Mouse (Mus musculus) hindbrain, embryonic 14.5 days (tissue): ENCODE results near the gene Myo1h. TPM values are rescaled to one million over a fixed set of nuclear protein-coding genes. Genes with fewer than 3 reads are reported as not detected.

Experiments
- ATAC-seq: fragments of 200-750 bp; cut with Nextera tagmentation; 2 replicates; pipeline ENCODE4 v1.8.0; 2017; ENCODE audit warnings: moderate number of reproducible peaks, mild to moderate bottlenecking, moderate TSS enrichment, moderate library complexity; ENCODE audit not compliant: low FRiP score
- DNase-seq: peaks from one replicate; pipeline ENCODE4 v3.0.0-alpha.2; 2015; ENCODE audit warnings: low spot score
- H3K27ac ChIP-seq: fragments of 300-500 bp; sonication (generic); 2 replicates; pipeline ENCODE4 v1.5.1; 2014; ENCODE audit warnings: mild to moderate bottlenecking, moderate library complexity
- H3K27me3 ChIP-seq: fragments of 300-500 bp; sonication (generic); 2 replicates; pipeline ENCODE4 v1.6.1; 2014; ENCODE audit warnings: mild to moderate bottlenecking, low read length, mixed read lengths; ENCODE audit not compliant: control insufficient read depth, insufficient read depth
- H3K36me3 ChIP-seq: fragments of 300-500 bp; sonication (generic); replicated peaks from 2 replicates; pipeline ENCODE4 v1.6.1; 2014; ENCODE audit not compliant: control insufficient read depth, insufficient read depth
- H3K4me1 ChIP-seq: fragments of 300-500 bp; sonication (generic); replicated peaks from 2 replicates; pipeline ENCODE4 v1.6.1; 2014; ENCODE audit warnings: antibody characterized with exemption, low read length, mixed read lengths; ENCODE audit not compliant: control insufficient read depth, insufficient read depth
- H3K4me2 ChIP-seq: fragments of 300-500 bp; sonication (generic); replicated peaks from 2 replicates; pipeline ENCODE4 v1.6.1; 2014; ENCODE audit warnings: mild to moderate bottlenecking, moderate library complexity
- H3K4me3 ChIP-seq: fragments of 300-500 bp; sonication (generic); replicated peaks from 2 replicates; pipeline ENCODE4 v1.5.1; 2014; ENCODE audit warnings: mild to moderate bottlenecking, low read length
- H3K9ac ChIP-seq: fragments of 300-500 bp; sonication (generic); 2 replicates; pipeline ENCODE4 v1.6.1; 2014
- H3K9me3 ChIP-seq: fragments of 300-500 bp; sonication (generic); 2 replicates; pipeline ENCODE4 v1.6.1; 2016; ENCODE audit warnings: low read length; ENCODE audit not compliant: control insufficient read depth
- WGBS: fragments of 180-500 bp; shearing (Covaris S2); extraction: QIAGEN DNeasy Blood & Tissue Kit; methylation state at CpG from one replicate; pipeline ENCODE4 v1.1.7; 2014; 5-methylcytosine and 5-hydroxymethylcytosine counted together
- polyA plus RNA-seq: library from polyadenylated mRNA; unstranded; fragments of >200 nt; fragmentation: Nextera tagmentation; extraction: Ambion mirVana; gene quantifications from 2 replicates; pipeline ENCODE4 v1.2.1, GENCODE M21; 2014

Gene Myo1h
- polyA plus RNA-seq, 1 experiment from 2014 or later = 0.64 TPM

DNA sequence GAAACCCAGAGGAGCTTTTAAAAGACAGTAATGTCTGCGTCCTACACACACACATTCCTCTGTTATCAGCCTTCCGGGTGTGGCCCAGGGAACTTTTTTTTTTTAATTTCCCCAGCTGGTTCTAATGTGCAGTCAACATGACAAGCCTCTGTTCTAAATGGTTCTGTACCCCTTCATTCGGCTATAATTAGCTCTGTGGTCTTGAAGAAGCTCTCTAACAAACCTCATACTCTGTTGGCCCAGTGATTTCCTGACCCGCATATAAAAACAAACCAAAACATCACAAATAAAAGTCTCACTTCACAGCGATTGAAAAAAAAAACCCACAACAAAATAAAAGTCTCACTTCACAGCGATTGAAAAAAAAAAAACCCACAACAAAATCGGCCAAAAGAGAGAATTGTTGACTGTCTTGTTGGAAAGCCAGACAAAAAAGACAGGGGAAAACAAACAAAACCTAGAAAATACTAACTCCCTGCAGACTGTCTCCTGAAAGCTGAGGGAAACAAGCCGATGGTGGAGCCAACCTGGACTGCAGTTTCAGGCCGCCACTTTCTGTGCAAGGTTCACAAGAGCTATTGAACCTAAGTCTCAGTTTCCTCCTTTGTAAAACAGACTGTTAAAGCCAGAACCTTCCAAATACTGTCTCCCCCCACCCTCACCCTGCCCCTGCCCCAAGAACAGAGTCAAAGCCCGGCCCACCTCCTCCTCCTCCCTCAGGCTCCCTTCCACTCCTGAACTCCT, 89.4 kb downstream of the Myo1h start:
- 77% methylated on average over 10 of the region's 10 CpGs for WGBS
- DNase-seq (no peak), ATAC-seq (no peak)
- H3K9ac ChIP-seq = peak overlapping the region; percentile 80
- H3K9me3 ChIP-seq = no peaks in the 10 kb centered on the region
- H3K36me3 ChIP-seq = peaks cover 24% of the 10 kb centered on the region
- no peak overlapping the region for H3K27ac ChIP-seq
- H3K4me1 ChIP-seq = peaks cover 38% of the 10 kb centered on the region
- peak overlapping the region; percentile 66 for H3K4me2 ChIP-seq
- H3K4me3 ChIP-seq = peak overlapping the region; percentile 72
- no peaks in the 10 kb centered on the region for H3K27me3 ChIP-seq

- DNase-seq = no peak
- Histone ChIP-seq H3K4me3 (peak overlapping the region; percentile 72), H3K36me3 (peaks cover 18% of the 10 kb centered on the region), H3K27ac (no peak overlapping the region), H3K9ac (peak overlapping the region; percentile 80), H3K4me1 (peaks cover 38% of the 10 kb centered on the region), H3K9me3 (no peaks in the 10 kb centered on the region), H3K4me2 (peak overlapping the region; percentile 66), H3K27me3 (no peaks in the 10 kb centered on the region)
- WGBS = 63% methylated on average over 6 of the region's 6 CpGs
- no peak for ATAC-seq
Measured at GRCm38 (mm10) chr5:114378936-114379335, 90.0 kb downstream of the Myo1h start.

GRCm38 (mm10) chr5:114379763-114380162, 90.8 kb downstream of the Myo1h start:
- peak overlapping the region; percentile 66 for H3K4me2 ChIP-seq
- H3K27ac ChIP-seq = peak overlapping the region; percentile 89
- H3K27me3 ChIP-seq = no peaks in the 10 kb centered on the region
- H3K9me3 ChIP-seq = no peaks in the 10 kb centered on the region
- peaks cover 38% of the 10 kb centered on the region for H3K4me1 ChIP-seq
- H3K4me3 ChIP-seq = peak overlapping the region; percentile 72
- H3K36me3 ChIP-seq = peaks cover 15% of the 10 kb centered on the region
- WGBS = under 1% methylated on average over 20 of the region's 20 CpGs
- DNase-seq = no peak
- peak; percentile 48; the same call in 1 of the 2 replicates for ATAC-seq
- peak overlapping the region; percentile 80 for H3K9ac ChIP-seq

- Histone ChIP-seq H3K27ac (peak within 1 kb of the TSS; percentile 89), H3K36me3 (peaks cover 19% of the 10 kb centered on the region), H3K9me3 (no peaks in the 10 kb centered on the region), H3K4me3 (peak within 1 kb of the TSS; percentile 72), H3K4me1 (peaks cover 38% of the 10 kb centered on the region), H3K27me3 (no peaks in the 10 kb centered on the region), H3K9ac (peak within 1 kb of the TSS; percentile 80), H3K4me2 (peak within 1 kb of the TSS; percentile 66)
- under 1% methylated on average over 74 of the region's 74 CpGs for WGBS
- ATAC-seq (peak; percentile 94), DNase-seq (peak; percentile 84)
Measured at GRCm38 (mm10) chr5:114380209-114381012, 91.4 kb downstream of the Myo1h start, which contains the start of the genes Kctd10 and Ube3b. Kctd10 (minus strand) TSS chr5:114380508. Ube3b (plus strand) TSS chr5:114380607.

DNA sequence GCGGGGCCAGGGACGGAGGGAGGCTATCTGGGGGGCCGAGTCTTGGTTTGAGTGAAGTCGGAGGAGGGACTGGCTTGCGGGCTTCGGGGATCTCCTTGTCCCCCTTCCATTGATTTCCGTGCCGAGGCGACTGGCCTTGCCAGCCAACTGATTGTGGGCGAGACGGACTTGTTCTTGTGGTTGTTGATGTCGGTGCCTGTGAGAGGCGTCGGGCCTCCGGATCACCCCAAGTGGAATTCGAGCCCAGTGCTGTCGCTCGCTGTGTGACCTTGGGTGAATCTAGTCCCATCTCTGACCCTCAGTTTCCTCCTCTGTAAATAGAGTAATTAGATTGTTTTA, 92.0 kb downstream of the Myo1h start:
- WGBS = 0% methylated on average over 18 of the region's 18 CpGs
- H3K4me1 ChIP-seq = peaks cover 38% of the 10 kb centered on the region
- peak; percentile 12; the same call in 1 of the 2 replicates for ATAC-seq

DNA sequence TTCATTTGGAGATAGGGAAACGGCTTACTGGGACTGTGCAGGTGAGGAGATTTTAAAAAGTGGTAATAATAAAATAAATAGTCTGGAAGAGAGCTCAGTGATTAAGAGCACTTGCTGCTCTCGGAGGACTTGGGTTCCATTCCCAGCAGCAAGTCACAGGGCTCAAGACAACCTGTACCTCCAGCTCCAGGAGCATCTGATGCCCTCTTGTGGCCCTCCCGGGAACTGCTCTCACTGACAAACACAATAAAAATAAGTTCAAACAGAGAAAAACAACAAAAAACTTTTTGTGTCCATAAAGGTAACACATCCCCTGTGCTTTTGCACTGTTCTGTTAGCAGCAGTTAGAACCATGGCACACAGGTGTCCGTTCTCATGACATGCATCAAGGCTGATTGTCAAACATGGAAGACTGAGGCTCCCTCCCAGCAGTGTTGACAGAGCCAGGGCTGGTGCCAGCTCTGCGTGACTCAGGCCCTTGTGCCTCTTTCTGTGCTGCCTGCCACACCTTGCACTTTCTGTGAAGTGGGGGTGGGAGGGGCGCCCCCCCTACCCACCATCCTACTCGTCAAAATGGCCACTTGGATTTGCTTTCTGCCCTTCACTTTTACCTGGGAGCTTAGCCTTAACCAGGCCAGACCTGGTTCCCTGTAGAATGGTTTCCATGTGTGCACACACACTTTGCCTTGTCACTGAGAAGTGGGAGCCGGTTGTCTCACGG, 94.4 kb downstream of the Myo1h start:
- no peaks in the 10 kb centered on the region for H3K9me3 ChIP-seq
- ATAC-seq (no peak), DNase-seq (no peak)
- no peak overlapping the region for H3K9ac ChIP-seq
- peaks cover 41% of the 10 kb centered on the region for H3K36me3 ChIP-seq
- H3K27me3 ChIP-seq = no peaks in the 10 kb centered on the region
- H3K27ac ChIP-seq = no peak overlapping the region
- no peak overlapping the region for H3K4me2 ChIP-seq
- no peak overlapping the region for H3K4me3 ChIP-seq
- H3K4me1 ChIP-seq = peaks cover 22% of the 10 kb centered on the region
- WGBS = 75% methylated on average over 9 of the region's 9 CpGs

More for the DNA sequence above, 92.0 kb downstream of the Myo1h start:
- Histone ChIP-seq H3K27ac (peak overlapping the region; percentile 89), H3K9ac (peak overlapping the region; percentile 80), H3K27me3 (no peaks in the 10 kb centered on the region), H3K36me3 (peaks cover 20% of the 10 kb centered on the region), H3K4me2 (peak overlapping the region; percentile 66), H3K4me3 (peak overlapping the region; percentile 72), H3K9me3 (no peaks in the 10 kb centered on the region)
- DNase-seq = no peak

DNA sequence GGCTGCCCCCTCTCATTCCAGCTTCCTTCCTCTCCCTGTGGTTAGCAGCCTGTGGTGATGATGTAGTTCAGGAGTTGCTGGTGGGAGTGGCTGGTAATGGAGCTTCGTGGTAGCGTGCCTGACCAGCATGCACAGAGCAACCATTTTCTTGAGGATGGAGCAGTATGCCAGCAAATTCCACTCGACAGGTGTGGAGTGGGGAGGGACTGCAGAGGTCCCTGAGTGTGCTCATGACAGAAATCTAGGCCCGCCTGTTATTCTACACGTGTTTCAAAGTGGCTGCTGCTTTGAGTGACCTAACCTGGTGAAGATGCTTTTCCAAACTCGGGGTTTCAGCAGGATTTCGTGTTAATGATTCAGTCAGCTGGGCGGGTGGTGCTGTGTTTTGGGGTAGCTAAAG, 95.5 kb downstream of the Myo1h start:
- DNase-seq = no peak
- ATAC-seq = no peak
- Histone ChIP-seq H3K4me3 (no peak overlapping the region), H3K4me1 (peaks cover 12% of the 10 kb centered on the region), H3K36me3 (peaks cover 52% of the 10 kb centered on the region), H3K4me2 (no peak overlapping the region), H3K9ac (no peak overlapping the region), H3K27ac (no peak overlapping the region), H3K9me3 (no peaks in the 10 kb centered on the region), H3K27me3 (no peaks in the 10 kb centered on the region)
- WGBS = 93% methylated on average over 8 of the region's 8 CpGs

- Histone ChIP-seq H3K4me2 (no peak overlapping the region), H3K4me1 (no peaks in the 10 kb centered on the region), H3K27me3 (no peaks in the 10 kb centered on the region), H3K27ac (no peak overlapping the region), H3K36me3 (peaks cover 92% of the 10 kb centered on the region), H3K4me3 (no peak overlapping the region), H3K9ac (no peak overlapping the region), H3K9me3 (no peaks in the 10 kb centered on the region)
- WGBS = 93% methylated on average over 9 of the region's 9 CpGs
- ATAC-seq (no peak), DNase-seq (no peak)
Measured at GRCm38 (mm10) chr5:114393169-114393568, 104.2 kb downstream of the Myo1h start.

- Histone ChIP-seq H3K27ac (no peak overlapping the region), H3K4me1 (no peaks in the 10 kb centered on the region), H3K4me3 (no peak overlapping the region), H3K27me3 (no peaks in the 10 kb centered on the region), H3K9ac (no peak overlapping the region), H3K4me2 (no peak overlapping the region), H3K9me3 (no peaks in the 10 kb centered on the region), H3K36me3 (peaks cover 100% of the 10 kb centered on the region)
- ATAC-seq = no peak
- WGBS = 94% methylated on average over 14 of the region's 14 CpGs
- DNase-seq = no peak
Measured at GRCm38 (mm10) chr5:114406592-114406991, 117.6 kb downstream of the Myo1h start.
